Mouse (Mus musculus) brain, adult 2 months (tissue): ENCODE measurements around the gene Snap29.

Experiments
- DNase-seq: peaks from one replicate; pipeline ENCODE4 v3.0.0; 2011; ENCODE audit warnings: low read depth, low spot score

The Snap29 gene

GRCm38 (mm10) chr16:17474091-17474490 is 68.3 kb downstream of the Snap29 start:
- DNase-seq = peak; percentile 74

- no peak for DNase-seq
These were observed 69.0 kb downstream of the Snap29 start for GRCm38 (mm10) chr16:17474761-17475160.

GRCm38 (mm10) chr16:17475326-17475725 is 69.5 kb downstream of the Snap29 start:
- no peak for DNase-seq

GRCm38 (mm10) chr16:17478331-17478943 is 72.7 kb downstream of the Snap29 start:
- no peak for DNase-seq
